18 mouse cellular contexts compared by ENCODE assay signal in genomic region chr17:24728184-24728583, GRCm38 (mm10). TPM values are rescaled to one million over a fixed set of nuclear protein-coding genes. Genes with fewer than 3 reads are reported as not detected.
"Had no signal": no experiment of that assay in that cellular context is flagged by ENCODE, and none has a peak within 500 bp of the region (broad histone marks: within the 10 kb centered on the region; RNA-seq: fewer than 3 reads in every experiment).

No protein-coding gene starts in this region.

- H3K27ac ChIP-seq: liver, embryonic 14.5 days; midbrain, embryonic 10.5 days; neural tube, embryonic 15.5 days had no signal

- DNase-seq: kidney, adult 2 months; left cerebral cortex, postnatal 4 days; liver; lung, adult 18-20 months; lung, postnatal 4 days; midbrain, embryonic 14.5 days; right cerebral cortex, adult 18-20 months; right cerebral cortex, postnatal 25 days; thymus, adult 18-20 months; thymus, postnatal 14 days had no signal

- H3K4me3 ChIP-seq: midbrain, embryonic 10.5 days; myocyte; neural tube, embryonic 15.5 days had no signal

- H3K4me2 ChIP-seq: neural tube, embryonic 15.5 days had no signal

- H3K9ac ChIP-seq: liver, embryonic 14.5 days; neural tube, embryonic 15.5 days had no signal

- H3K36me3 ChIP-seq: midbrain, embryonic 10.5 days; neural tube, embryonic 15.5 days had no signal

- H3K9me3 ChIP-seq: midbrain, embryonic 10.5 days; neural tube, embryonic 15.5 days had no signal

RNA-seq across cellular contexts. Expression of gene Rpl3l, which starts 0.6 kb away (rescaled TPM):
- total RNA-seq: left cerebral cortex, postnatal 4 days had no signal
- polyA plus RNA-seq: lung, embryonic 16.5 days; midbrain, embryonic 10.5 days; midbrain, embryonic 14.5 days; neural tube, embryonic 11.5 days had no signal

RNA-seq across cellular contexts. Expression of gene Rnf151, which starts 10.3 kb away (rescaled TPM):
- total RNA-seq: layer of hippocampus, postnatal 14 days; left cerebral cortex, postnatal 4 days; megakaryocyte, adult 5-6 weeks had no signal
- polyA plus RNA-seq: neural tube, embryonic 15.5 days had no signal
